Mouse (Mus musculus) ES-Bruce4 (cell line): ENCODE measurements around the gene Sds.

Experiments
- CTCF ChIP-seq: IDR thresholded peaks from one replicate; pipeline ENCODE4 v1.8.1; 2011; ENCODE audit warnings: low read depth, low read length
- EP300 ChIP-seq: IDR thresholded peaks from 2 replicates; pipeline ENCODE4 v1.6.1; 2011; ENCODE audit warnings: low read depth, low read length; ENCODE audit not compliant: insufficient read depth
- POLR2A ChIP-seq: IDR thresholded peaks from one replicate; pipeline ENCODE4 v1.8.1; 2011; ENCODE audit warnings: low read length; ENCODE audit not compliant: insufficient read depth

DNA sequence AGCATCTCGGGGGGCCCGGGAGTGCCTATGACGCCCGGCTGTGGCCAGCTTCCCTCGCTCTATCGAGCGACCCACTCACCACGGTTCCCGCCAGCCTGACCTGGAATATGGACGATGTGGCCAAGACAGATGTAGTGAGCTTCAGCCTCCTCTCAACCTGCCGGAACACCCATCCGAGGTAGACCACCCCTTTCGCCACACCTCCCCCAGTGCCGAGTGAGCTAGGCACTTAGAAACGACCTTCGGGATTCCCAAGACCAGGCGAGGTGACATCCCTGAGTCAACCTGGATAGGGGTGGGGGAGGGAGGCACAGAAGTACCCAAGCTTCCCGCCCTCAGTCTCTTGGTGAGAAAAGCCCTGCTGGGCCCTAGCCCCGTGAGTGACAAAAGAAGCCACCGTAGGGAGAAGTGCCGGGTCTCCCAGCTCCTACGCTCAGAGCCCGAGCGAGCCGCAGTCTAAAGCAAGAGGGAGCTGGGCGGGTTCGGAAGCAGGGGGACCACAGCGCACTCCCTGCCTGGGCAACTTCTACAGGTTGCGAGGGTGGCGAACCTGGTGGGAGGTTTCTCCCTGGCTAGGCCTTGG lies 45.2 kb upstream of the Sds start:
- no peak for TF ChIP-seq CTCF
- no peak for TF ChIP-seq EP300
- no peak for TF ChIP-seq POLR2A
